11 mouse cellular contexts compared by ENCODE assay signal in genomic region chr17:50735382-50735954, GRCm38 (mm10).
DNase-seq lines count a peak whose midpoint lies in the region; ATAC-seq and TF ChIP-seq lines count a peak whose summit lies in the region.
"Had no signal": no experiment of that assay in that cellular context is flagged by ENCODE, and none has a peak within 500 bp of the region (broad histone marks: within the 10 kb centered on the region; RNA-seq: fewer than 3 reads in every experiment).

No protein-coding gene starts in this region.

- H3K27ac ChIP-seq in left cerebral cortex, adult 2 months: peak overlapping the region; percentile 24; the same call in 1 of the 2 replicates
- 0 out of 2 replicates have a peak overlapping the region, but pooled peaks have one; percentile 22 for H3K27ac ChIP-seq in embryonic facial prominence, embryonic 13.5 days
- H3K27ac ChIP-seq in heart, embryonic 14.5 days (replicated peaks in 1 of 2; ENCODE audit: control insufficient read depth in 1 of 2, insufficient read depth in 1 of 2, low read depth in 2 of 2, low read length in 2 of 2): peak overlapping the region; percentile 57 to 79
- no peak overlapping the region for H3K27ac ChIP-seq in neural tube, embryonic 15.5 days (replicated peaks)
- H3K27ac ChIP-seq: kidney, postnatal 0 days had no signal

- H3K9me3 ChIP-seq in embryonic facial prominence, embryonic 13.5 days: no peaks in the 10 kb centered on the region
- H3K9me3 ChIP-seq in heart, embryonic 14.5 days (ENCODE audit: control insufficient read depth, low read length): no peaks in the 10 kb centered on the region
- H3K9me3 ChIP-seq in neural tube, embryonic 15.5 days (replicated peaks): no peaks in the 10 kb centered on the region

- no peak overlapping the region for H3K4me2 ChIP-seq in embryonic facial prominence, embryonic 13.5 days
- peak overlapping the region; percentile 17; the same call in 1 of the 2 replicates for H3K4me2 ChIP-seq in heart, embryonic 14.5 days (ENCODE audit: low read length)
- H3K4me2 ChIP-seq in neural tube, embryonic 15.5 days: no peak overlapping the region

- intact Hi-C loops in left cerebral cortex, adult 2 months (cut with DNase I): no loop called here

- H3K9ac ChIP-seq in embryonic facial prominence, embryonic 13.5 days: no peak overlapping the region
- peak overlapping the region; percentile 34; the same call in 1 of the 2 replicates for H3K9ac ChIP-seq in heart, embryonic 14.5 days (ENCODE audit: low read length)
- H3K9ac ChIP-seq in neural tube, embryonic 15.5 days (replicated peaks): no peak overlapping the region

- no peak for TF ChIP-seq CTCF in left cerebral cortex, adult 2 months (IDR thresholded peaks at IDR 0.05)

- peaks cover 8% of the 10 kb centered on the region for H3K4me1 ChIP-seq in embryonic facial prominence, embryonic 13.5 days
- H3K4me1 ChIP-seq in heart, embryonic 14.5 days (ENCODE audit: control insufficient read depth in 2 of 2, insufficient read depth in 2 of 2, low read length in 2 of 2): peaks cover 33 to 43% of the 10 kb centered on the region in 2 experiments
- H3K4me1 ChIP-seq in neural tube, embryonic 15.5 days: 0 out of 2 replicates have a peak, but pooled peaks cover 8% of the 10 kb centered on the region

- H3K27me3 ChIP-seq in embryonic facial prominence, embryonic 13.5 days: no peaks in the 10 kb centered on the region
- H3K27me3 ChIP-seq in heart, embryonic 14.5 days (ENCODE audit: control insufficient read depth, insufficient read depth, low read length): no peaks in the 10 kb centered on the region
- no peaks in the 10 kb centered on the region for H3K27me3 ChIP-seq in neural tube, embryonic 15.5 days (replicated peaks)
- H3K27me3 ChIP-seq: Patski had no signal

- WGBS in embryonic facial prominence, embryonic 13.5 days: 74% methylated on average over 4 of the region's 4 CpGs
- 48% methylated on average over 4 of the region's 4 CpGs for WGBS in heart, embryonic 14.5 days
- WGBS in neural tube, embryonic 15.5 days: 79% methylated on average over 4 of the region's 4 CpGs

- no peak overlapping the region for H3K4me3 ChIP-seq in left cerebral cortex, adult 2 months
- H3K4me3 ChIP-seq in embryonic facial prominence, embryonic 13.5 days: no peak overlapping the region
- H3K4me3 ChIP-seq in heart, embryonic 14.5 days (ENCODE audit: control insufficient read depth in 1 of 2, insufficient read depth in 1 of 2, low read depth in 1 of 2, low read length in 2 of 2): no peak overlapping the region
- no peak overlapping the region for H3K4me3 ChIP-seq in neural tube, embryonic 15.5 days (replicated peaks)

- H3K36me3 ChIP-seq in embryonic facial prominence, embryonic 13.5 days: peaks cover 18% of the 10 kb centered on the region
- 0 out of 2 replicates have a peak, but pooled peaks cover 3% of the 10 kb centered on the region for H3K36me3 ChIP-seq in heart, embryonic 14.5 days (ENCODE audit: control insufficient read depth, insufficient read depth, low read length)
- H3K36me3 ChIP-seq in neural tube, embryonic 15.5 days: no peaks in the 10 kb centered on the region

- no peak for ATAC-seq in embryonic facial prominence, embryonic 13.5 days (ENCODE audit: insufficient number of reproducible peaks, insufficient read depth, low FRiP score, low TSS enrichment, low read depth)
- ATAC-seq in heart, embryonic 14.5 days (ENCODE audit: insufficient number of reproducible peaks, insufficient read depth, low FRiP score, low read depth): peak; percentile 45; the same call in 1 of the 2 replicates
- ATAC-seq in neural tube, embryonic 15.5 days (ENCODE audit: low FRiP score): no peak; the same call in 1 of the 2 replicates
- ATAC-seq: Patski had no signal

- DNase-seq in left cerebral cortex, adult 2 months (ENCODE audit: extremely low spot score in 1 of 2, low spot score in 2 of 2): no peak
- no peak for DNase-seq in left cerebral cortex, adult 8-10 months (ENCODE audit: low spot score in 2 of 2)
- DNase-seq in lung, postnatal 4 days: peak; percentile 22 to 42
- no peak for DNase-seq in MN1 (ENCODE audit: low spot score)
- DNase-seq in layer of hippocampus, postnatal 10 days (ENCODE audit: low spot score in 2 of 2): no peak
- DNase-seq: thymus, adult 18-20 months had no signal

Comparison
In these comparisons a context has a peak if more than half of its experiments do, and no peak if none do; other contexts are left out.
1. DNase-seq: peak in lung, postnatal 4 days (2 of 2); none in left cerebral cortex, adult 2 months (0 of 2), left cerebral cortex, adult 8-10 months (0 of 2), MN1 (single experiment) and layer of hippocampus, postnatal 10 days (0 of 2).